Mouse (Mus musculus) heart, postnatal 25 days (tissue): ENCODE results near the gene Wdr90. TPM values are rescaled to one million over a fixed set of nuclear protein-coding genes. Genes with fewer than 3 reads are reported as not detected.

Experiments
- DNase-seq: peaks from one replicate; pipeline ENCODE4 v3.0.0; 2022; ENCODE audit warnings: low spot score
- intact Hi-C: fragments of 180-260 bp; cut with DNase I; formaldehyde crosslinking; loops from one replicate; pipeline ENCODE4 v1.15.1; 2025
- total RNA-seq, 2 experiments: library from RNA; stranded (reverse); gene quantifications; 2 replicates each; pipeline ENCODE4 v1.2.3; 2021

The Wdr90 gene
- total RNA-seq, 2 experiments from 2014 or later = 2.8 to 2.9 TPM

DNA sequence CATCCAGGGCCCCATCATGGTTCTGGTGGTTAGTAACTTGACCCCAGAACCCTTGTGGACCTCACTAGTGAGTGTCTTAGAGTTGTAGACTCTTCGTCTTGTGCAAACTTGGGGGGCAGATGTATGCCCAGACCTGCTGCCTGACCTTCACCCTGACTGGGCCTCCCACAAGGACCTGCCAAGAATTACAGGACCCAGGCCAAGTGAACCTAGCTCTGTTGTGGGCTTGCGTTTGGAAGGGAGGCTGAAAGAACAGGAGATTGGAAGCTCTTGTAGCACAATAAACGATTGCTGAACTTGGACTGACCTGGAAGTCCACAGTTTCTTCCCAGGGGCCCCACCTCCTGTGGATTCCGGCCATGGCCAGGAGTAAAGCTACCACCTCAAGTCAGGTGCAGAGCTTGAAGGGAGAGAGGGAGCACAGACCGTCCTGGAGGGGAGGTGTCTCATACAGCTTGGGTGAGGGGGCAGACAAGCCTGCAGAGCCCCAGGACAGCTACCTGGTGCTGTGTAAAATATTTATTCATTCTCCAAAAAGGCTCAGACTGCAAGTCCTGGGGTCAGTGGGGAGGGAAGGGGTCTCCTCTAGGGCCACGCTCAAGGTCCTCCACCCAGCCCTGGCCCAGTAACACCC lies 27.2 kb downstream of the Wdr90 start:
- intact Hi-C loops = loop anchor here (5.0 kb wide), 1 partner anchor 33 kb away; the partner anchor contains the start of gene Mcrip2
- no peak for DNase-seq

DNA sequence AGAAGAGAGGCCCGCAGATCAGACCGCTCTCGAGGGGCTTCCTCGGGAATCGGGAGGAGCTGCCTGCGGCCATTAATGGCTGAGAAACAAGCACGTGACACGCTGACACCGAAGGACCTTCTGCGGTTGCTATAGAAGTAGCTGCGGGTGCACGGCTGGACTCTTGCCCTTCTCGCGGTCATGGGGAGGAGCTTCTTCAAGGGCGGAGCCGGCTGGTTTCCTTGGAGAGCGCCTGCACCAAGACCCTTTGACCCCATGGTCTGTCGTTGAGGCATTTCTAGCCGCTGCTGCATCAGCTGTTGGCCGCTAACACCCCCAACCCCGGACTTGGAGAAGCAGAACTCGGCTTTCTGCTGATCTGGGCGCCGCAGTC lies 28.0 kb downstream of the Wdr90 start, which contains the start of gene Stub1:
Gene Stub1 (minus strand): TSS at position 114 of the 373 bp plus-strand sequence.
- peak; percentile 88 for DNase-seq
- intact Hi-C loops = loop anchor here (5.0 kb wide), 1 partner anchor 34 kb away; the partner anchor contains the start of gene Mcrip2

DNA sequence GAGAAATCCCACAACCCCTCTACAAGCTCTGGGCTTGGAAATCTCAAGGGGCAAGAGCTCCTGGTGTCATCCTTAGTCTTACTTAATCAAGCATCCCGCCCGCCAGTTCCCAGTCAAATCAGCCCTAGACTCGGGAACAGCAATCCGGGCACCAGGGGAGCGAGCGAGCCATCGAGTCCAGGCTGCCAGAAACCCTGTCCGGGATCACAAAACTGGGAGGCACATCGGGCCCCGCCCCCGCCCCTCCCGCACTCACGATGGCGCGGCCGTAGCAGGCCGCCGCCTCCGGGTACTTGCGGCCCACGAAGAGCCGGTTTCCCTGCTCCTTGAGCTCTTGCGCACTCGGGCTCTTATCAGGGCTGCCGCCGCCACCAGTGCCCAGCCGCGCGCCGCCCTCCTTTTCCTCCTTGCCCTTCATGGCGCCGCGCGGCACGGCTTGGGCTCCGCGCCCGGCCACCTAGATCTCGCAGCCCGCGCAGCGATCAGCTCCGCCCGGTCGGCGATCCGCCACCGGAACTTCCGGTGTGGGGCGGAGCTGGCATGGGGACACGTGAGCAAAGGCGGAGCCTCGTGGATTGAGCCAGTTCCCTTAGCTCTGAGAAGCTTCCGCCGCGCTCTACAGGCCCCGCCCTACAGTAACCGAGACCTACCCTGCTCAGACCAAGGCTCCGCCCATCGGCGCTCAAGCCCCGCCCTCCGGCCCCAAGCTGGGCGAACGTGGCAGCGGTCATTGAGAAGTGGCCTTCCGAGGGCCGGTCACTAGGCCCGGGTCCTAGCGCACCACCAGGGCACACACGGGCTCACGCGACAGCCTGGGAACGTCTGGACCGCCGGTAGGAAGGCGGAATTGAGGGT lies 28.6 kb downstream of the Wdr90 start:
- peak; percentile 99 for DNase-seq
- intact Hi-C loops = loop anchor here (5.0 kb wide), 1 partner anchor 35 kb away; the partner anchor contains the start of gene Mcrip2

DNA sequence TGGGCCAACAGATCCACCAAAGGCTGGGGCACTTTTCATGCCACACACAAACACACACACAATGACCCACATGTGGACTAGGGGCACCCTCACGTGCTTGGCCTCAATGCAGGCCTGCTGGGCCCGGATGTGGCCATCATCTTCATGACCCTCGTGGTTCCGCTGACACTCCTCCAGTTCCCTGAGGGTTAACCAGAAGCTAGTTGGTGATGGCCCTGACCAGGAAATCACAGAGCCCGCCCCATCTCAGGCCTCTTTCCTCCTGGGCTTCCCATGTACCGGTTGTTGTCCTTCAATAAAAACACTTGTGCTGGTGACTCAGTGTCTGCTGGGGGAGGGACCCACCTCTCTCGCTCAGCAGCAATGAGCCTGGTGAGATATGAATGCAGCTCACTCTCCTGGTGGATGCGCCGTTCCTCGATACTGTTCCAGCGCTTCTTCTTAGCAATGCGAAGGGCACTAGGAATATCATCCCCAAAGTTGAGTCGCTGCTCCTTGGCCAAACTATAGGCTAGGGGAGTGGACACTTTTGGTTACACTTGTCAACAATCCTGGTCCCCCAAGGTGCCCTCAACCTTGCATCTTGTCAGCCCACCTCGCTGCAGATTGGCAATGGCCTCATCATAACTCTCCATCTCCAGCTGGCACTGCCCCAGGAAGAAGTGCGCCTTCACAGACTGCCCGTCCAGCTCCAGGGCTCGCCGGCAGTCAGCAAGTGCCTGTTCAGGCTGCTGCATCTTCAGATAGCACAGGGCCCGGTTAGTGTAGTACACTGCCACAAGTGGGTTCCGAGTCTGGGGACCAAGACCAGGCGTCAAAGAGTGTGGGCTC lies 29.6 kb downstream of the Wdr90 start:
- no peak for DNase-seq
- intact Hi-C loops = loop anchor here (5.0 kb wide), 1 partner anchor 36 kb away; the partner anchor contains the start of gene Mcrip2

DNA sequence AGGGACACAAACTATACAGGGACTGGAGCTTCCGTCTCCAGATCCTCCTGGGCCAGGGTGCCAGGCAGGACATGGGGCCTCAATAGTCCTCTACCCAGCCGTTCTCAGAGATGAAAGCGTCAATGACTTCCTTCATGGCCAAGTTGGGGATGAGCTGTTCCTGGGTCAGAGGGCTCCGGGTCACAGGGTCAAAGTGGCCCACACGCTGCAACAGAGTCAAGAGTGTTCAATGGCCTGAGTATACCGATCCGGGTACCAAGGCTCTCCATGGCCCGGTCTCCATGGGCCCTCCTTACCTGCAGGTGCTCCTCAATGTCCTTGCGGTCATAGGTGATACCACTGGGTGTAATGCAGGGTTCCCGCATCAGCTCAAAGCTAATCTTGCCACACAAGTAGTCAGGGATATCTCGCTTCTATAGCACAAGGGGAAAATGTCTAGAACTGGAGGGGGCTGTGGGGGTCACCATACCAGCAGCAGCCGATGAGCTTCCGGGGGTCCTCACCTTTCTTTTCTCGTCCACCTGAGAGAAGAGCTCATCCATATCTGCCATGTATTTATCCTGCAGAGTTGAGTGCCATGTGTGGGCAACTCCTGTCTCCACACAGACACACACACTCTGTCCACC lies 30.4 kb downstream of the Wdr90 start:
- no peak for DNase-seq
- intact Hi-C loops = loop anchor here (5.0 kb wide), 1 partner anchor 36 kb away; the partner anchor contains the start of gene Mcrip2

DNA sequence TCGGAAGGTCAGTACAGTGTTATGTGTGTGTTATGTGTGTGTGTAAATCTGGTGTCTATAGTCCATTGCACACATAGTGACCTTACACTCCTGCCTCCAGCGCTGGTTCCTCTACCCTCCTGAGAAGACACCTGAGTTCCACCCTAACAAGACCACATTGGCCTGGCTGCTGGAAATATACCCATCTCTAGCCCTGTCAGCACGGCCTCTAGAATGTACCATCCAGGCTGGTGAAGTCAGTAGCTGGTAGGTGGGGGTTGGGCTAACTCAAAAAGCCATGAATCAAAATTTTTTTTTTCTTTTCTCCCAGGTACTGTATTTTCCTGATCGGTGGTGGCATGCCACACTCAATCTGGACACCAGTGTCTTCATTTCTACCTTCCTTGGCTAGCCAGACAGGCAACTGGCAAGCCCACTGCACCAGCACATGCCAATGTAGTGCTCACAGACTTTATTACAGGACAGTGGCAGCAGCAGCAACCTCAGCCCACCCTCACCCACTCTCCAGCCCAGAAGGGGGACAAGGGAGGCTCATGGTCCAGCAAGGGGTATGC lies 31.0 kb downstream of the Wdr90 start:
- intact Hi-C loops = loop anchor here (5.0 kb wide), 1 partner anchor 37 kb away; the partner anchor contains the start of gene Mcrip2
- no peak for DNase-seq

DNA sequence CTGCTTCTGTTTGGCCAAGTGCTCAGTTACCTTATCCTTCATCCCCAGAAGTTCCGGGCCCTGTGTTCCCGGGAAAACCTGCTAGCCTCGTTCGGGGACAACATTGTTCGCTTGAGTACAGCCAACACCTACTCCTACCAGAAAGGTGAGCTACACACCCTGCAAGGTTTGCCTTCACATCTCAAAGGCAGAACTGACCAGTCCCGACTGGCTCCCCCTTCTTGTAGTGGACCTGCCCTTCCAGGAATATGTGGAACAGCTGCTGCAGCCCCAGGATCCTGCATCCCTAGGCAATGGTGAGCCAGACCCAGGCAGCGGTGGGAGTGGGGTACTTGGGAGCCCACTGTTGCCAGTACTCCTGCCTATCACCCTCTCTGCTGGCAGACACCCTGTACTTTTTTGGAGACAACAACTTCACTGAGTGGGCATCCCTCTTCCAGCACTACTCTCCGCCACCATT lies 31.7 kb downstream of the Wdr90 start:
- intact Hi-C loops = loop anchor here (5.0 kb wide), 1 partner anchor 38 kb away; the partner anchor contains the start of gene Mcrip2
- no peak for DNase-seq

DNA sequence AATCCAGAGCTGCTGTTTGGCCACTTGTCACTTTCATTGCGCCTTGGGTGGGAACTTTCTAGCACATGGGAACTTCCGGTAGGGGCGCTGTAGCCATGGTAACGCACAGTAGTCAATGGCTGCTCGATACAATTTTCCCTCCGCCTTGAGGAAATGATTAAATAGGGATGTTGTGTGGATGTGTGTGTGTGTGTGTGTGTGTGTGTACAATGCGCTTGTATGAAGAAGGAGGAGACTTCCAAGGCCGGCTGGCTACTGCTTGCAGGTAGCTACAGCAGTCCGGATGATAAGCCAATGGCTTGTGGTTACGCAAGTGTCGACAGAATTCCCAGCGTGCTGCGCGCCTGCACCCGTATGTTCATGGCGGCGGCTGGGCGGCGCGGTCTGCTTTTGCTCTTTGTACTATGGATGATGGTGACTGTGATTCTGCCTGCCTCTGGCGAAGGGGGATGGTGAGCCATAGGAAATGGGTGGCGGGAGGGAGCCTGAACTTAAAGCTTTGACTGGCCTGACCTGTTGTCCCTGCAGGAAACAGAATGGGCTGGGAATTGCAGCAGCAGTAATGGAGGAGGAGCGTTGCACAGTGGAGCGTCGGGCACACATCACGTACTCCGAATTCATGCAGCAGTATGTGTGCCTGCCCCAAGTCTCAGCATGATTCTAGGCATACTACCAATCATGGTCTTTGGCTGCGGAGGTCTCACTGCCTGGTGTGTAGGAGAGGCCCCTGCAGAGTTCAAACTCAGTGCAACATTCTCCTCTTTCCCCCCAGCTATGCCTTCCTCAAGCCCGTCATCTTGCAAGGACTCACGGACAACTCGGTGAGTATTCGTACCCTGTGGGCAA lies 32.4 kb downstream of the Wdr90 start, which contains the start of gene Jmjd8:
Gene Jmjd8 (plus strand): TSS at position 156 of the 846 bp plus-strand sequence.
- peak; percentile 57 for DNase-seq
- intact Hi-C loops = no loop called here

DNA sequence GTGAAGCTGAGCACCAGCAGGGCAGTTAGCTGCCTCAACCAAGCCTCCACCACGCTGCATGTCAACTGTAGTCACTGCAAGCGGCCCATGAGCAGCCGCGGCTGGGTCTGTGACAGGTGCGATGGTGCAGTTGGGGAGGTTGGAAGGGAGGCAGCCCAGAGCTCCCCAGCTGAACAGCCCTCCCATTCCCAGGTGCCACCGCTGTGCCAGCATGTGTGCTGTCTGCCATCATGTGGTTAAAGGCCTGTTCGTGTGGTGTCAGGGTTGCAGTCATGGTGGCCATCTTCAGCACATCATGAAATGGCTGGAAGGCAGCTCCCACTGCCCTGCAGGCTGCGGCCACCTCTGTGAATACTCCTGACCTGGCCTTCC lies 33.1 kb downstream of the Wdr90 start:
- intact Hi-C loops = no loop called here
- no peak for DNase-seq

DNA sequence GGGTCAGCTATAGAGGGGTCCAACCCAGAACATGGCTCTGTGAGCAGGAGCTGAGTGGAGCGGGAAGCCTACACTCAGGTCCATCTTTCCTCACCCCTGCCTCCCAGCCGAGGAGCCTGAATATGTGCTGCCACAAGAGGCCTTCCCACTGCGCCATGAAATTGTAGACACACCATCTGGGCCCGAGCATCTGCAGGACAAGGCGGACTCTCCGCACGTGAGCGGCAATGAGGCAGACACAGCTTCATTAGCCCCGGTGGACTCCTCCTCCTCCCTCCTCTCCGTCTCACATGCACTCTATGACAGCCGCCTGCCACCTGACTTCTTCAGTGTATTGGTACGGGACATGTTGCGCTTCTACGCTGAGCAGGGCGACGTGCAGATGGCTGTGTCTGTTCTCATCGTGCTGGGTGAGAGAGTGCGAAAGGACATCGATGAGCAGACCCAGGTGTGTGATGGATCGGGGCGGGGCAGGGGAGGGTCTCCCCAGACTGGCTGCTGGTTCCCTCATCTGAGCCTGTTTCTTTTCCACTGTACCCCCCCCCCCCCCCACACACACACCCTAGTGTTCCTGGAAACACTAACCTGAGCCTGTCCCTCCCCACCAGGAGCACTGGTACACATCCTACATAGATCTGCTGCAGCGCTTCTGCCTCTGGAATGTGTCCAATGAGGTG lies 33.6 kb downstream of the Wdr90 start:
- DNase-seq = no peak
- intact Hi-C loops = no loop called here

DNA sequence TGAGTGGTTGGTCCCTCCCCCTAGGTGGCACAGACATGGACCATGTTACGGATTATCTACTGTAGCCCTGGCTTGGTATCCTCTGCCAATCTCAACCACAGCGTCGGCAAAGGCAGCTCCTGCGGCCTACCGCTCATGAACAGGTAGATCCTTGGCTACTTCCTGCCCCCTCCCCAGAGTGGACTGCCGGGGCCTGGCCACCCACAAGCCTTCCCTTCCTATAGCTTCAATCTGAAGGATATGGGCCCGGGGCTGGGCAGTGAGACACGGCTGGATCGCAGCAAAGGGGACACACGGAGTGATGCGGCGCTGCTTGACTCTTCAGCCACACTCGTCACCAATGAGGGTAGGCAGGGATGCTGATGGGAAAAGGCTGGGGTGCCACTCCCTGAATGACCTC lies 34.3 kb downstream of the Wdr90 start:
- no peak for DNase-seq
- intact Hi-C loops = no loop called here

DNA sequence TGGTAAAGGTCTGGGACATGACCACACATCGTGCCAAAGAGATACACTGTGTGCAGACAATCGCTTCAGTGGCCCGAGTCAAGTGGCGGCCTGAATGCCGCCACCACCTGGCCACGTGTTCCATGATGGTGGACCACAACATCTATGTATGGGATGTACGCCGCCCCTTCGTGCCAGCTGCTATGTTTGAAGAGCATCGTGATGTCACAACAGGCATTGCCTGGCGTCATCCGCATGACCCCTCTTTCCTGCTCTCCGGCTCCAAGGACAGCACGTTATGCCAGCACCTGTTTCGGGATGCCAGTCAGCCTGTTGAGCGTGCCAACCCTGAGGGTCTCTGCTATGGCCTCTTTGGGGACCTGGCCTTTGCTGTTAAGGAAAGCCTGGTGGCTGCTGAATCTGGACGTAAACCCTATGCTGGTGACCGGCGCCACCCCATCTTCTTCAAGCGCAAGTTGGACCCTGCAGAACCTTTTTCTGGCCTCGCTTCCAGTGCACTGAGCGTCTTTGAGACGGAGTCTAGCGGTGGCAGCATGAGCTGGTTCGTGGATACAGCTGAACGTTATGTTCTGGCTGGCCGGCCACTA lies 35.2 kb downstream of the Wdr90 start:
- intact Hi-C loops = no loop called here

DNA sequence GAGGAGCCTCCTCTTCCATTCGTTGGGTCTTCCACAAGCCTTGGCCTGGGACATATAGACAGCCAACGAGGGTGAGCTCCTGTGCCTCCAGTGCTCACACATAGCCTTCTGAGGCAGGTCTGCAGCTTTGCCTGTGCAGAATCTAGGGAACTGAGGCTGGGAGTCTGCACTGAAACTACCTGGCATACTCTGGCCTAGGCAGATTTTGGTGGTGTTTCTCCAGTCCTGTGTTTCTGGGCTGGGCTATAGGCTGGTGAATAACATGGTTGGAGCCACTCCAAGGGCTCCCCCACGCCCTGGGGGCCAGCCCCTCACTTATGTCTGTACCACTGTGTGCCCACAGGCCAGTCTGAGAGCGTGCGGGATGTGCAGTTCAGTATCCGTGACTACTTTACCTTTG lies 36.0 kb downstream of the Wdr90 start:
- intact Hi-C loops = no loop called here
- DNase-seq = no peak

More for the DNA sequence above, 35.2 kb downstream of the Wdr90 start:
- no peak for DNase-seq

DNA sequence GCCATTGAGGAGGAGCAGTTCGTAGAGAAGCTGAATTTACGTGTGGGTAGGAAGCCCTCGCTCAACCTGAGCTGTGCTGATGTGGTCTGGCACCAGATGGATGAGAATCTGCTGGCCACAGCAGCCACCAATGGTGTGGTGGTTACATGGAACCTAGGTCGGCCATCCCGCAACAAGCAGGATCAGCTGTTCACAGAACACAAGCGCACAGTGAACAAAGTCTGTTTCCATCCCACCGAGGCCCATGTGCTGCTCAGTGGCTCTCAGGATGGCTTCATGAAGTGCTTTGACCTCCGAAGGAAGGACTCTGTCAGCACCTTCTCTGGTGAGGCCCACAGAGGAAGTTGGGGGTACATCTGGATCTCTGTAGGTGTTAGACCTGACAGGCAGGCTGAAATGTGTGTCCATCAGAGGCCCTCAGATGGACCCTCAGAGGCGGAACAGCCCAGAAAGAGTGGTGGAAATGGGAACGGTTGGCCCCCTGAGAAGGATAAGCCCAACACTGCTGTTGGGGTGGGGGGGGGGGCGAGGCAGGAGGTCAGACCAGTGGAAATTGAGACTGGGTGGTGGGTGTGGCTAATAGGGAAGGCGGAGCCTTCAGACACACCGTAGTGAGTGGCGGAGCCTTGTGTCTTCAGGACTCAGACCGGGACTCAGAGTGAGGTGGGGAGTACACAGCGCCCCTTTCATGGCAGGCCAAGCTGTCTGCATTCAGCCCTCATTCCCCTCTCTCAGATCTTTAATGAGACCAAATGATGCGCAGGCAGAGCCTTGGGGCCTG lies 36.7 kb downstream of the Wdr90 start:
- intact Hi-C loops = no loop called here
- DNase-seq = no peak

DNA sequence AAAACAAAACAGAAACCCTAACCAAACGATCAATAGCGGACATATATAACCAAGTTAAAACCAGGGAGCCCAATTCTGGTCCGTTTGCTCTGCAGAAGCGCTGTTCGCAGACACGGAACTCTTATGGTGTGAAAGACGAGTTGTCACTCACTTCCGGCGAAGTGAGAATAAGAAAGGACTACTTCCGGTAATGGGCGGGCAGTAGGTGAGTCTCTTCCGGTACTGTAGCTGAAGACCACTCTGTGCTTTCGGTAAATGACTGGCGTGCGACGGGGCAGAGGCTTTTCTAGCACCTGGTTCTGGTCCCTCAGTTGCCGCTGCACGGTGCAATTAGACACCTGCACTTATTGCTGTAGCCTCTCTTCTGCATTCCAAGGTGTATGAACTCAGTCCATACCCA lies 37.8 kb downstream of the Wdr90 start, which contains the start of gene Wdr24:
Gene Wdr24 (plus strand): TSS at position 176 of the 400 bp plus-strand sequence.
- DNase-seq = no peak
- intact Hi-C loops = loop anchor here (2.0 kb wide), 1 partner anchor 27 kb away; the partner anchor contains the start of gene Metrn
